Mouse (Mus musculus) limb, embryonic 15.5 days (tissue): Measurements from ENCODE around the gene Psmb9. TPM values are rescaled to one million over a fixed set of nuclear protein-coding genes. Genes with fewer than 3 reads are reported as not detected.

Experiments
- ATAC-seq: fragments of 200-750 bp; cut with Nextera tagmentation; 2 replicates; pipeline ENCODE4 v1.8.0; 2017; ENCODE audit warnings: low read depth, moderate TSS enrichment; ENCODE audit not compliant: insufficient number of reproducible peaks, low FRiP score, low TSS enrichment
- H3K27ac ChIP-seq: fragments of 300-500 bp; sonication (generic); 2 replicates; pipeline ENCODE4 v1.5.1; 2015; ENCODE audit warnings: moderate library complexity, mild to moderate bottlenecking, inconsistent platforms
- H3K27me3 ChIP-seq: fragments of 300-500 bp; sonication (generic); 2 replicates; pipeline ENCODE4 v1.6.1; 2015; ENCODE audit warnings: inconsistent platforms
- H3K36me3 ChIP-seq: fragments of 300-500 bp; sonication (generic); 2 replicates; pipeline ENCODE4 v1.6.1; 2015; ENCODE audit warnings: inconsistent platforms
- H3K4me1 ChIP-seq: fragments of 300-500 bp; sonication (generic); 2 replicates; pipeline ENCODE4 v1.6.1; 2015; ENCODE audit warnings: inconsistent platforms
- H3K4me2 ChIP-seq: fragments of 300-500 bp; sonication (generic); 2 replicates; pipeline ENCODE4 v1.6.1; 2015; ENCODE audit warnings: mild to moderate bottlenecking, inconsistent platforms
- H3K4me3 ChIP-seq: fragments of 300-500 bp; sonication (generic); 2 replicates; pipeline ENCODE4 v1.5.1; 2015; ENCODE audit warnings: mild to moderate bottlenecking, inconsistent platforms
- H3K9ac ChIP-seq: fragments of 300-500 bp; sonication (generic); 2 replicates; pipeline ENCODE4 v1.6.1; 2015; ENCODE audit warnings: inconsistent platforms
- H3K9me3 ChIP-seq: fragments of 300-500 bp; sonication (generic); 2 replicates; pipeline ENCODE4 v1.6.1; 2016; ENCODE audit warnings: inconsistent platforms
- WGBS: fragments of 180-500 bp; shearing (Covaris S2); methylation state at CpG from one replicate; pipeline ENCODE4 v1.1.7; 2015; 5-methylcytosine and 5-hydroxymethylcytosine counted together
- polyA plus RNA-seq: library from polyadenylated mRNA; unstranded; fragments of >200 nt; fragmentation: Nextera tagmentation; extraction: Ambion mirVana; gene quantifications from 2 replicates; pipeline ENCODE4 v1.2.1, GENCODE M21; 2015

Psmb9 gene
- polyA plus RNA-seq, 1 experiment from 2014 or later = 3.4 TPM

GRCm38 (mm10) chr17:34204303-34205010 is 16.9 kb upstream of the Psmb9 start:
- Histone ChIP-seq H3K4me2 (peak overlapping the region; percentile 87), H3K27ac (no peak overlapping the region), H3K36me3 (no peaks in the 10 kb centered on the region), H3K4me3 (peak overlapping the region; percentile 72), H3K9ac (peak overlapping the region; percentile 59), H3K27me3 (peaks cover 54% of the 10 kb centered on the region), H3K9me3 (no peaks in the 10 kb centered on the region), H3K4me1 (peaks cover 8% of the 10 kb centered on the region)
- WGBS = under 1% methylated on average over 44 of the region's 44 CpGs
- ATAC-seq = no peak

DNA sequence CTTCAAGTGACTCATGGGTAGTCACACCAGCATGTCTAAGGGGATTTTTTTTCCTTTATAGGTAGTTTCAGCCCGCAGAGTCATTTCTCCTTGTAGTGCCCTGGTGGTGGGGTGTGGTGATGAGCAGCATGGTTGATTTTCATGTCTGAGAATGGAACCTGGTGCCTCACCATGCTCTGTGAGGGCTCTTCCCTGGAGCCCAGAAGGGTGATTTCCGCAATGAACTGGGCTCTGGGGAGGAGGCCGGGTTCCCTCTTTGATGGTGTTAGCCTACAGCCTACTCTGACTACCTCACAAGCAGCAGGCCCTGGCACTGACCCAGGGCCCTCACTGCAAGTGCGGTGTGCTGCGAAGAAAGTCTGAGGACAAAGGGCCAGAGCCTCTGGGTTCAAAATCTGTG is 15.9 kb upstream of the Psmb9 start, which contains the start of gene Tap2:
Tap2 (plus strand) TSS at position 84 of the 400 bp plus-strand sequence.
- ATAC-seq = no peak
- Histone ChIP-seq H3K27ac (no peak within 1 kb of the TSS), H3K36me3 (no peaks in the 10 kb centered on the region), H3K9ac (peak within 1 kb of the TSS; percentile 59), H3K9me3 (no peaks in the 10 kb centered on the region), H3K4me3 (peak within 1 kb of the TSS; percentile 72), H3K27me3 (peaks cover 54% of the 10 kb centered on the region), H3K4me2 (peak within 1 kb of the TSS; percentile 87), H3K4me1 (peaks cover 9% of the 10 kb centered on the region)
- WGBS = 76% methylated on average over 5 of the region's 5 CpGs

- Histone ChIP-seq H3K27ac (no peak overlapping the region), H3K9ac (no peak overlapping the region), H3K27me3 (peaks cover 56% of the 10 kb centered on the region), H3K36me3 (no peaks in the 10 kb centered on the region), H3K9me3 (no peaks in the 10 kb centered on the region), H3K4me2 (no peak overlapping the region), H3K4me1 (peaks cover 14% of the 10 kb centered on the region), H3K4me3 (no peak overlapping the region)
- peak; percentile 46; the same call in 1 of the 2 replicates for ATAC-seq
- WGBS = 81% methylated on average over 4 of the region's 4 CpGs
Observed at GRCm38 (mm10) chr17:34202760-34203442, 15.3 kb upstream of the Psmb9 start.

GRCm38 (mm10) chr17:34201506-34202055 is 14.0 kb upstream of the Psmb9 start:
- Histone ChIP-seq H3K36me3 (no peaks in the 10 kb centered on the region), H3K27ac (no peak overlapping the region), H3K4me3 (no peak overlapping the region), H3K4me2 (no peak overlapping the region), H3K9me3 (no peaks in the 10 kb centered on the region), H3K27me3 (peaks cover 66% of the 10 kb centered on the region), H3K9ac (no peak overlapping the region), H3K4me1 (peaks cover 22% of the 10 kb centered on the region)
- WGBS = 74% methylated on average over 7 of the region's 7 CpGs
- ATAC-seq = no peak

GRCm38 (mm10) chr17:34200772-34201505 is 13.4 kb upstream of the Psmb9 start:
- no peak for ATAC-seq
- Histone ChIP-seq H3K4me1 (peaks cover 22% of the 10 kb centered on the region), H3K27ac (no peak overlapping the region), H3K4me3 (no peak overlapping the region), H3K4me2 (no peak overlapping the region), H3K9ac (no peak overlapping the region), H3K9me3 (no peaks in the 10 kb centered on the region), H3K36me3 (no peaks in the 10 kb centered on the region), H3K27me3 (peaks cover 67% of the 10 kb centered on the region)
- 85% methylated on average over 16 of the region's 16 CpGs for WGBS

DNA sequence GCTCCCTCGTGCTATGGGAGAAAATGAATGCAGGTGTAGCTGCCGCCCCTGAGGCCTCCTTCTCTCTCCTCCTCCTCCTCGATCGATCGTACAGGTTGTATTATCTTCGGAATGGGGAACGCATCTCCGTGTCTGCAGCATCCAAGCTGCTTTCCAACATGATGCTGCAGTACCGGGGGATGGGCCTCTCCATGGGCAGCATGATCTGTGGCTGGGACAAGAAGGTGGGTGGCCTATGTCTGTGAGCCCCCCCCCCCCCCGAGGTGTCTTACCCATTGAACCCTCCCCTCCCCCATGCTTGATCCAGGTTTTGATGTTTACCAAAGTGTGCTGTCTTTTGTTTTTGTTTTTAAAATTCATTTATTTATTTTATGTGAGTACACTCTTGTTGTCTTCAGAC is 12.5 kb upstream of the Psmb9 start:
- Histone ChIP-seq H3K9me3 (no peaks in the 10 kb centered on the region), H3K9ac (no peak overlapping the region), H3K27ac (no peak overlapping the region), H3K4me3 (no peak overlapping the region), H3K27me3 (peaks cover 65% of the 10 kb centered on the region), H3K4me1 (peaks cover 17% of the 10 kb centered on the region), H3K36me3 (no peaks in the 10 kb centered on the region), H3K4me2 (no peak overlapping the region)
- ATAC-seq = no peak
- 85% methylated on average over 10 of the region's 10 CpGs for WGBS

DNA sequence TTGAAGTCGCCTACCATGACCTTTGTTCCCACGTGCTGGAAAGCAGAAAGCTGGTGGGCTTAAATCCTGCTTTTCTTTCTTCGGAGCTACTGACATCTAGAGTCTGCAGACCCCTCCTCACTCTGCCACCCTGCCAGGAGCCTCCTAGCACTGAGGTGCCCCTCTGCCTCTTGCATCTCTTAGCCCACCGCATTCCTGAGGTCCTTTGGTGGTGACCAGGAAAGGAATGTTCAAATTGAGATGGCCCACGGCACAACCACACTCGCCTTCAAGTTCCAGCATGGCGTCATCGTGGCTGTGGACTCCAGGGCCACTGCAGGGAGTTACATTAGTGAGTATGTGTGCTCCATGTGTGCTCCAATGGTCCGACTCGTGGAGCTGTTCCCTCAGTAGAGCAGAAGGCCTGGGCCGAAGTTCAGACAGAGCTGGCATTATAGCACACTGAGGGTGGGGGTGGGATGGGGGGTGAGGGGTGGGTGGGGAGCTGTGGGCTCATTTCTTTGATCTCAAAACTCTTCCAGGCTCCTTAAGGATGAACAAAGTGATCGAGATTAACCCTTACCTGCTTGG is 11.6 kb upstream of the Psmb9 start:
- H3K4me3 ChIP-seq = no peak overlapping the region
- H3K27ac ChIP-seq = no peak overlapping the region
- WGBS = 63% methylated on average over 12 of the region's 12 CpGs
- peaks cover 14% of the 10 kb centered on the region for H3K4me1 ChIP-seq
- peaks cover 73% of the 10 kb centered on the region for H3K27me3 ChIP-seq
- no peaks in the 10 kb centered on the region for H3K36me3 ChIP-seq
- no peak for ATAC-seq
- no peaks in the 10 kb centered on the region for H3K9me3 ChIP-seq
- H3K4me2 ChIP-seq = no peak overlapping the region
- no peak overlapping the region for H3K9ac ChIP-seq

DNA sequence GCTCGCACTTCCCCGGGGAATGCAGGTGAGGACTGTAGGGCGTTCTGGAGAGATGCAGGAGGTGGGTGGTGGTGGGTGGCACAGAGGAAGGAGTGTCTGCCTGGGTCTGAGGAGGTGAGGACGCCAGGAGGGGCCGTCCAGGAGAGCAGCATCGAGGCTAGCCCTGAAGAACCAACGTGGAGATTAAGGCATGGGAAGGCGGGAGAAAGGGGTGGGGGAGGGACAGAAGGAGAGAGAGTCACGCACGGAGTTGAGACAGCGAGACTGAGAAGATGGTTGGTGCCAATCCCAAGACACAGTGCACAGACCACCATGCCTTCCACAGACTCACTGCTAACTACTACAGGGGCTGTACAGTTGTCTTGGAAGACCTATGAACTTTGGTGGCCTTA is 11.0 kb upstream of the Psmb9 start:
- 8% methylated on average over 11 of the region's 11 CpGs for WGBS
- H3K36me3 ChIP-seq = no peaks in the 10 kb centered on the region
- H3K4me2 ChIP-seq = peak overlapping the region; percentile 83
- H3K9ac ChIP-seq = no peak overlapping the region
- H3K4me1 ChIP-seq = peaks cover 14% of the 10 kb centered on the region
- peak overlapping the region; percentile 43 for H3K4me3 ChIP-seq
- no peaks in the 10 kb centered on the region for H3K9me3 ChIP-seq
- H3K27ac ChIP-seq = no peak overlapping the region
- H3K27me3 ChIP-seq = peaks cover 78% of the 10 kb centered on the region
- ATAC-seq = no peak

GRCm38 (mm10) chr17:34197904-34198520 is 10.4 kb upstream of the Psmb9 start:
- 2% methylated on average over 32 of the region's 32 CpGs for WGBS
- Histone ChIP-seq H3K27me3 (peaks cover 77% of the 10 kb centered on the region), H3K4me3 (peak overlapping the region; percentile 43), H3K4me1 (peaks cover 14% of the 10 kb centered on the region), H3K27ac (no peak overlapping the region), H3K9me3 (no peaks in the 10 kb centered on the region), H3K36me3 (no peaks in the 10 kb centered on the region), H3K9ac (no peak overlapping the region), H3K4me2 (peak overlapping the region; percentile 83)
- no peak for ATAC-seq

- H3K27me3 ChIP-seq = peaks cover 81% of the 10 kb centered on the region
- 0 out of 2 replicates have a peak within 1 kb of the TSS, but pooled peaks have one; percentile 17 for H3K9ac ChIP-seq
- H3K27ac ChIP-seq = no peak within 1 kb of the TSS
- peak; percentile 37; the same call in 1 of the 2 replicates for ATAC-seq
- no peaks in the 10 kb centered on the region for H3K9me3 ChIP-seq
- WGBS = 5% methylated on average over 41 of the region's 41 CpGs
- H3K4me2 ChIP-seq = peak within 1 kb of the TSS; percentile 83
- peaks cover 17% of the 10 kb centered on the region for H3K4me1 ChIP-seq
- no peaks in the 10 kb centered on the region for H3K36me3 ChIP-seq
- H3K4me3 ChIP-seq = peak within 1 kb of the TSS; percentile 43
Observed at GRCm38 (mm10) chr17:34196941-34197894, 9.7 kb upstream of the Psmb9 start, which contains the start of gene Psmb8. TSS of gene Psmb8 (plus strand) at chr17:34197721.
